Mouse (Mus musculus): Measurements from ENCODE around the gene Spg7.
"Not testable (repeated sequence)": the region's sequence is repeated elsewhere in the genome, so short reads cannot be mapped to it uniquely, and the experiment has no call there.

The Spg7 gene

DNA sequence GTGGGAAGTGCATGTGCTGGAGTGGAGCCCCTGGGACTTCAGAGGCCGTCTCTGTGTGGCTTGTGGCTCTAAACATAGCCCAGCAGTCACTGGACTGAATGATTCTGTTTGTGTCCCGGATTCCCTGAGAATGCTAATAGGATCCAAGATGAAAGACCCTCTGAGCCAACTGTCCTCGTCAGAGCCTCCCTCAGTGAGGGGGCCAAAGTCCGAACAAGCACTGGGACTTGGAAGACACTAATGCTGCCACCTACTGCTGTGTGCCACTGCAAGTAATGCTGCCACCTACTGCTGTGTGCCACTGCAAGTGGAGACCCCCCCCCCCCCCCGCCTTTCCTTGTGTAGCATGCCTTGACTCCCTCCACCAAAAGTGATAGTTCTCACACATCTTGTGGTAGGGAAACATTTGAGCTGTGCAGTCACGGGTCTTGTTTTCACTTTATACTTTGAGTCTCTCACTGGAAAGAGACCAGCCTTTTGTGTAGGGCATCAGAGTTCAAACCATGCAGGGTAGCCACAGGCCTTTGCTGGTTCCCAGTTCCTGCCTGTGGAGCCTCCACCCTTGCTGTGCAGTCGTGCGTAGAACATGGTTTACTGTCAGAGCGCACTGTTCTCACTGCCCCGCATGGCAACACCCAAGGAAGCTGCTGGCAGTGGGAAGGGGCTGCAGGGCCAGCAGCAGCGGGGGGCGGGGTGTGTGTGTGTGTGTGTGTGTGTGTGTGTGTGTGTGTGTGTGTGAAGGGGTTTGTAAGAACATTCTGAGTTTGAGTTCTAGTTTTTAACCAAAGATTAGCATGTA is 35.2 kb downstream of the Spg7 start:
- in situ Hi-C loops (cut with MboI; ENCODE audit: low sequenced_read_pairs) = no loop called here

DNA sequence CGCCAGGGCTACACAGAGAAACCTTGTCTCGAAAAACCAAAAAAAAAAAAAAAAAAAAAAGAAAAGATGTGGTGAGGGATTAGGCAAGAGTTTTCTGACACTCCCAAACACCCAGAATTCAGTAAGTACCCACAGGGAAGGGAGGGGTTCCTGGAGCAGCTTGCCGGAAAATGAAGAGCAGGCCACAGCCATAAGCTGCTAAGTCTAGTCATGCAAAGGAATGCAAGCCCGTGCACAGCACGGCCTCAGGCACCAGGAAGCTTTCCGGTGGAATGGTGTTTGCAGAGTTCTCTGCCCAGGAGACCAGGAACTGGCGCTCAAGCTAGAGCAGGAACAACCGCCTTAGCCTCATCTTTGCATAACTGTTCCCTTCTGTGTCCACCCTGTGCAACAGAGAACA is 37.5 kb downstream of the Spg7 start:
- in situ Hi-C loops (cut with MboI; ENCODE audit: low sequenced_read_pairs) = no loop called here

DNA sequence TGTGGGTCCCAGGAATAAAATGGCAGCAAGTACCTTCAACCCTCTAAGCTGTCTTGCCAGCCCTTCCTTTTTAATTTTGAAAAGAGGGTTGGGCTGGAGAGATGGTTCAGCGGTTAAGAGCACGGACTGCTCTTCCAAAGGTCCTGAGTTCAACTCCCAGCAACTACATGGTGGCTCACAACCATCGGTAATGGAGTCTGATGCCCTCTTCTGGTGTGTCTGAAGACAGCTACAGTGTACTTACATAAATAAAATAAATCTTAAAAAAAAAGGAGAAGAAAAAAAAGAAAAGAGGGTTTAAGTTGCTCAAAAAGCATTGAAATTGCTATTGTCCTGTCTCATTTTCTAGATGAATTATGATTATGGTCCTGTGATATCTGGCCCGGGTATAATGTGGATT is 38.5 kb downstream of the Spg7 start:
- in situ Hi-C loops (cut with MboI; ENCODE audit: low sequenced_read_pairs) = no loop called here

DNA sequence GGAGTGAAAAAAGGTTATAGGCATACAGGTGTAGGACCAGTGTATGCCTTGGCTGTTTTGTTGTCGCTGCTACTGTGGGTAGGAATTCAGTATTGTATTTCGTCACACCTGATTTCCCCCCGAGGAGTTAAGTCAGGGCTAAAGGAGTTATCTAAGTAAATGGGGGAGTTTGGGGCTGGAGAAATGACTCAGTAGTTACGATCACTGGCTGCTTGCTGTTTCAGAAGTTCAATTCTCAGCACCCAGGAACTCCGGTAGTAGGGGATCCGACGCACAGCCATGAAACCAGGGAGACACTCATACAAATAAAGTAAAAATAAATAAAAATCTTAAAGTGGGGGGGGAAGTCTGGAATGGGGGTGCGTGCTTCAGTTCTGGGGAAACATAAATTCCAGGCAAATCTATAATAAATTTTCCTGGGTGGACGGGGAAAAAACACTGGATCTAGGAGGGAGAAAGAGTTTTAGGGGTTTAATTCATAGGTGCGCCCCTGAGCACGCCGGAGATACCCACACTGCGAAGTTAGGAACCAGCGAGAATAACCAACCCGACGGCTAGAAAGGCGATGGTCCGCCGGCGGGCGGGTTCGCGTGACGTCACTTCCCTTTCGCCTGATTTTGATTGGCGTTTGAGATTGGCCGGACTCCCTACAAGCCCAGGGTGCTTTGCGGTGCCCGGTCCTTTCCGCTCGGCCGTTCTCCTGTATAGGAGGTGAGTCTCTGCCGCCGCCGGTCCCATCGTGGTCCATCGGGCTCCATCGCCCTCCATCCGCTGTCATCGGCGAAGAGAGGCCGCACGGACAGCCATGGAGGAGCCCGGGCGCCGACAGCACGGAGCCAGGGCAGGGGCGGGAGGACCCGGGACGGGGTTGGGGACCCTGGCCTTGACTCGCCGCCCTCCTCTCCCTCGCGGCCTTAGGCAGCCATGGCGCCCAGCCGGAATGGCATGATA is 39.3 kb downstream of the Spg7 start, which contains the start of gene Rpl13:
Rpl13 (plus strand) TSS at position 616 of the 951 bp plus-strand sequence.
- in situ Hi-C loops (cut with MboI; ENCODE audit: low sequenced_read_pairs) = no loop called here

DNA sequence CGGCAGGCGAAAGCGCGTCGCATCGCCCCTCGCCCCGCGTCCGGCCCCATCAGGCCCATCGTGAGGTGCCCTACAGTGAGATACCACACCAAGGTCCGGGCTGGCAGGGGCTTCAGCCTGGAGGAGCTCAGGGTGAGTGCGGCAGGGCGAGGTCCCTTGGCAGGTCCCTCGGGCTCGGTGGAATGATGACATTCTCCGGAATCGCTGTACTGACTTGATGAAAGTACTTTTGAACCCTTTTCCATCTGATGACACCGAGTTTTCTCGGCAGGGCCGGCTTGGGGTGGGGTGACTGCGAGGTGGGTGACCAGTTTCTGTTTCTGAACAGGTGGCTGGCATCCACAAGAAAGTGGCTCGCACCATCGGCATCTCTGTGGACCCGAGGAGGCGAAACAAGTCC is 40.1 kb downstream of the Spg7 start:
- in situ Hi-C loops (cut with MboI; ENCODE audit: low sequenced_read_pairs) = not testable (repeated sequence)

DNA sequence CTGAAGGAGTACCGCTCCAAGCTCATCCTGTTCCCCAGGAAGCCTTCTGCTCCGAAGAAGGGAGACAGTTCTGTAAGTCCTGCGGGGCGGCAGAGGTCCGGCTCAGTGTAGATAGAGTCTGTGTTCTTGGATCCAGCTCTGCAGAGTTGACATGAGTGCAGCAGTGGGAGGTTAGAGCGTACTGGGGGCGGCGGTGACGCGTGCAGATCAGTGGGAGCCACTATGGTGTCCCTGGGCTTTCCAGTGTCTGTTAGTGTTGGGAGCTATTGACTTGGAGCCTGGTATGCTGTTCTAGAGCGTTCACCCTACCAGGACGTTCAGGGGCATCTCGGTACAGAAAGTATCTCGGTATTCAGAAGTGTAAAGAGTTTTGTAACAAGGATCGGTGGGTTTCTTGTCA is 40.5 kb downstream of the Spg7 start:
- in situ Hi-C loops (cut with MboI; ENCODE audit: low sequenced_read_pairs) = no loop called here

DNA sequence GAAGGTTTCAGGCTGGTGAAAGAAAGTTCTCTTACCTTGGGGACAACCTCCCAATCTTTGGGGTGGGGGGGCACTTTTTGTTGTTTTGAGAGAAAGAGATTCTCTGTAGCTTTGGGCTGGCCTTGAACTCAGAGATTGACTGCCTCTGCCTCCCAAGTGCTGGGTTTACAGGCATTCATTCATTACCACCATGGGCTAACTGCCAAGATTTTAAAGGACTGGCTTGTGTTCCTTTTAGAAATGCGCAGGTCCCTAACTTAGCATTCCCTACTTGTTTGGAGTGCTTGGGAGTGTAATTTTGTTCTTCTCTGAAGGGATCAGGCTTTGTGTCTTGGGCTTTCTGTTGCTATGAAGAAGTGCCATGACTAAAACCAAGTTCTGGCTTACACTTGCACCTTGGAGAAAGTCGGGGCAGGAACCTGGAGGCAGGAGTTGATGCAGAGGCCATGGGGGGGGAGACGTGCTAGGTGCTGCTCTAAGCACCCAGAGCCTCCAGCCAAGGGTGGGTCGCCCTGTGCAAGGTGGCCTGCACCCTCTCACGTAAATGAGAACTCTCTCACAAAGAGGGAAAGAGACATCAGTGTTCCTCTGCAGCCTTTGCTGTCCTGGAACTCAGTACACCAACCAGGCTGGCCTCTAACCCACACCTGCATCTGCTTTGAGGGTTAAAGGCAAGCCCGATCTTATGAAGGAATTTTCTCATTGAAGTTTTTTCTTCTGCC is 41.5 kb downstream of the Spg7 start:
- in situ Hi-C loops (cut with MboI; ENCODE audit: low sequenced_read_pairs) = no loop called here

DNA sequence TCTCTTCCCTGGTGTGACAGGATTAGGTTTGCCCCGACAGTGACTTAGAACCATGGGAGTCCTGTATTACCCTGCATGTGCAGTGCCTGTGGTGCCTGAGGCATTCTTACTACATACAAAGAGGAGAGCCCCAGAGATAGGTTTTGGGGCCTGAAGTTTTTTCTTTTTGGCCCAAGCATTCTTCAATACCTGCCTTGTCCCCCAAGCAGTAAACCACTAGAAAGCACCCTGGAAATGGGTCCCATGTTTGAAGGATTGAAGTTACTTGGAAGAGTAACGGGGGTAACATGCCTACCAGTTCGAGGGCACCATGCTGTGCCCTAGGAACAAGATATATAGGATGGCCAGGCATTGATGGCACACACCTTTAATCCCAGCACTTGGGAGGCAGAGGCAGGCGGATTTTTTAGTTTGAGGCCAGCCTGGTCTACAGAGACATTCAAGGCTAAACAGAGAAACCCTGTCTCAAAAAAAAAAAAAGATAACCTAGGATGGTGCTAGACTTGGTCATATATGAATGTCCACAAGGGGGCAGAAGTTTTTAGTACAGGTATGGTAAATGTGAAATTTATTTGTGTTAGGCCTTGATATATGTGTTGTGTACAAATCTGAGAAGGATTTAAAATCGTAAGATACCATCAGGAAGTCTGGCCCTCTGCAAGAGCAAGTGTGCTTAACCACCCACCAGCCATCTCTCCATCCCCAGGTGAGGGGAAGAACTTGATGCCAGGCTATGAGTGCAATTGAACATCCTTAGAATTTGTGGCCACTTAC is 43.0 kb downstream of the Spg7 start:
- in situ Hi-C loops (cut with MboI; ENCODE audit: low sequenced_read_pairs) = loop anchor here (5.0 kb wide), 1 partner anchor 97 kb away; no protein-coding TSS in a partner anchor

DNA sequence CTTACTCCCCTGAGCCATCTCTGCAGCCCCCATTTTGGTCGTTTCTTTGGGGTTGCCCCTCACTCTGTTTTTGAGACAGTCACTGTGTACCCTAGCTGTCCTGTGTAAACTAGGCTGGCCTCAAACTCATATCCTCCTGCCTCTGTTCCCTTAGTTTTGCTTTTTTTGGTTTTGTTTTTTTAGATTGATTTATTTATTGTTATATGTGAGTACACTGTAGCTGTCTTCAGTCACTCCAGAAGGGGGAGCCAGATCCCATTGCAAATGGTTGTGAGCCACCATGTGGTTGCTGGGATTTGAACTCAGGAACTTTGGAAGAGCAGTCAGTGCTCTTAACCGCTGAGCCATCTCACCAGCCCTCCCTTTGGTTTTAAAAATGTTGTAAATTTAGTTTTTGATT is 43.8 kb downstream of the Spg7 start:
- in situ Hi-C loops (cut with MboI; ENCODE audit: low sequenced_read_pairs) = loop anchor here (5.0 kb wide), 1 partner anchor 96 kb away; no protein-coding TSS in a partner anchor

DNA sequence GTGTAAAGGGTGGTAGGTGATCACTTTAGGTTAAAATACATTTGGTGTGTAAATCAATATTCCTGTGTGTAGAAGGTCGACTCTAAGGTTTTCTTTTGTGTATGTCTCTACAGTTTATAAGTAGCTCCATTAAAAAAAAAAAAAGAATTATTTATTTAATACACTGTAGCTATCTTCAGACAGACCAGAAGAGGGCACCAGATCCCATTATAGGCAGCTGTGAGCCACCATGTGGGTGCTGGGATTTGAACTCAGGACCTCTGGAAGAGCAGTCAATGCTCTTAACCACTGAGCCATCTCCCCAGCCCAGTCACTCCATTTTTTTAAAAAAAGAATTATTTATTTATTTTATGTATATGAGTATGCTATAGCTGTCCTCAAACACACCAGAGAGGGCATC is 45.3 kb downstream of the Spg7 start:
- in situ Hi-C loops (cut with MboI; ENCODE audit: low sequenced_read_pairs) = loop anchor here (5.0 kb wide), 1 partner anchor 94 kb away; no protein-coding TSS in a partner anchor

DNA sequence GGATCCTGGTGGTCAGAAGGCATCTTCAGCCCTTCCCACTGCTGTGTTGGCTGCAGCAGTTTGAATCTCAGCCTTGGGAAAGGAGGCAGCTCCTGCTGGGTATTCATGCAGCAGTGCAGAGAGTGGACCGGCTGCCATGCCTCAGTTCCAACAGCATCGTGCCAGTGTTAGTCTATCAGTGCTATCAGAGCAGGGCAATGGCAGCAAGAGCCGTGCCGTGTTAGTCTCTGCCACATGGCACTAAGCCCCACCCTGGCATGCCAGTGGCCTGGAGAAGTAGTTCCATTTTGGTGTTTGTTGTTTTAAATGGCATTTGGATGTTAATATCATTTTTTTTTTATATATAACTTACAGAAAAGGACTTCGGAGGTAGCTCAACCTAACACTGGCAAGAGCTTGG is 46.2 kb downstream of the Spg7 start:
- in situ Hi-C loops (cut with MboI; ENCODE audit: low sequenced_read_pairs) = loop anchor here (5.0 kb wide), 1 partner anchor 93 kb away; no protein-coding TSS in a partner anchor

DNA sequence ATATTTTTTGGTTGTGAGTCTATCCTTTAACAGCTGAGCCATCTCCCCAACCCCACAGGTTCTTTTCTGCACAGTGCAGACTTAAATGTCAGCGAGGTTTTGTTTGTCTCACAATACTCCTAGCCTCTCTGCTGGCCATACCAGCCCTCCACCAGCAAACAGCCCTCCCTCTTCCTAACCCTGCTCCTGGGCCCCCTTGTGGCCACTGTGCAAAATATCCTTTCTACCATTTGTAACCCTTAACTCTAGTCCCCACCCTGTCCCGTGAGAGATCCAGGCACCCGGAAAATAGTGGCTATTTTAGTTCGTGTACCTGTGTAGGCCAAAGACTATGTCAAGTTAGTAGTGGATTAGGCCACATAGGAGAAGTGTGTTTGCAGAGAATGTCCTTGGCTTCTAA is 47.9 kb downstream of the Spg7 start:
- in situ Hi-C loops (cut with MboI; ENCODE audit: low sequenced_read_pairs) = no loop called here

DNA sequence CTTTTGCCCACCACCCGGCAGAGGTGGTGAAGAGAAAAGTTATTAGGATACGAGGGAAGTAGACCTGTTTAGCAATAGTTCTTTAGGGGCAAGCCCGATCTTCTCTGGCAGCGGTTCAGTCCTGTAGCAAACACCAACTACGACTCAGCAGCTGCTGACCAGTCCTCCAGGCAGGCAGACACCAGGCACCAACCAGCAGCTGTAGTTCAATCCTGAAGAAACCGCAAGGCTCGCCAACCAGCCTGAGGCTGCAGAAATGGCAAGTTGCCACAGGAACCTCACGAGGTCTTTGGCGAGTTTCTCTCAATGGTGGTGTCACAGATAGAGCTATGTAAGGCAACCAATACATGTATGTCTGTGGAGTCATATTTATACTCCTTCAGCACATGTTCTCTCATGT is 50.1 kb downstream of the Spg7 start:
- in situ Hi-C loops (cut with MboI; ENCODE audit: low sequenced_read_pairs) = no loop called here

DNA sequence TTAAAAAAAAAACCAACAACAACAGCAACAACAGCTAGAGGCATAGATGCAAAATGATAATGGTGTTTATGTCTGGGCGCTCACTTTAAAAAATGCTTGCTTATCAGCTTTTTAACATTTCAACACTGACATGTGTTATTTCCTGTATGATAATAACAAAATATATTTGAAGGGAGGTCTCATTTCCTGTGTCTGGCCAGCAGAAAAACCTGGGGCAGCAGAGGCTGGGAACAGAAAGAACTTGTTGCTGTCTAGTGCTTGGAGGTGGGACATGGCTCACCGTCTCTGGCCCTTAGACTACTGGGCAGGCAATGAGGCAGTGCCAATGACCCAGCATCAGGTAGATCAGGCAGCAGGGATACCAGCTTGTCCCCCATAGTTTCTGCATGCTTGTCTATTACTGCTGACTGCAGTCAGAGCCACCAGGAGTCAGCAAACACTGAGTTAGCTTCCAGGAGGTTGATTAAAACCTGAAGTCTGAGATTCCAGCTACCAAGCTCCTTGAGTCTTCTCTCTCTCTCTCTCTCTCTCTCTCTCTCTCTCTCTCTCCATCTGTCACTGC is 51.2 kb downstream of the Spg7 start:
- in situ Hi-C loops (cut with MboI; ENCODE audit: low sequenced_read_pairs) = no loop called here

DNA sequence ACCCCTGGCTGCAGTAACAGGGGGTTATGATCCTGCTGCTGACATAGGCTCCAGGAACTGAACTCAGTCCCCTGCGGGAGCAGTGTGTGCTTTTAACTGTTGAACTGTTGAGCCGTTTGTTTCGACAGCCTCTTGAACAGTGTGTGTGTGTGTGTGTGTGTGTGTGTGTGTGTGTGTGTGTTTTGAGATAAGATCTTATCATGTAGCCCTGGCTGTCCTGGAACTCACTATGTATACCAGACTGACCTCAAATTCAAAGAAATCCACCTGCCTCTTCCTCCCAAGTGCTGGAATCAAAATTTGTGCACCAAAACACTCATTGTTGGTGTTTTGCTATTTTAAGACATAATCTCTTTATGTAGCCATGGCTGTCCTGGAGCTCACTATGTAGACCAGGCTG is 51.9 kb downstream of the Spg7 start:
- in situ Hi-C loops (cut with MboI; ENCODE audit: low sequenced_read_pairs) = no loop called here

DNA sequence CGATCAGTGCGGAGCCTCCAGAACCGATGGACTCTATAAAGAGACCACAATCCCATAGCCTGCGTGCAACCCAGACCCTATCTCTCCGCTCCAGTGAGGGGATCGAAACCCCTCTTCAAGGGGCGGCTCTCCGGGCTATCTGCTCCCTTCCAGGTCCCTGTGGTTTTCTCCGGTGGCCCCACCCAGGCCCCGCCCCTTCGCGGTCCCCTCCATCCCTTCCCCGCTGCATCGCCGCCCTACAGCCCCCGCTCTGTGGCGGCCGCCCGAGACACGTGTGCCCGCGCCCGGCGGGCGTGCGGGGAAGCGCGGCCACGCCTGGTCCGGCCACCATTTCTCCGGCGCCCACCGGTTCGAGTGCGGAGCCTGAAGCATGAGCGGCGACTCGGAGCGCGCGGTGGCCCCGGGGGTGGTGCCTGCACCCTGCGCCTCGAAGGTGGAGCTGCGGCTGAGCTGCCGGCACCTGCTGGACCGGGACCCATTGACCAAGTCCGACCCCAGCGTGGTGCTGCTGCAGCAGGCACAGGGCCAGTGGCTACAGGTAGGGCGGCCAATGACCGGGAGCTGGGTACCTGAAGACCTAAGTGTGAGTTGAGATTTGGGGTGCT is 54.5 kb downstream of the Spg7 start, which contains the start of gene Cpne7:
Cpne7 (plus strand) TSS at position 248 of the 605 bp plus-strand sequence.
- in situ Hi-C loops (cut with MboI; ENCODE audit: low sequenced_read_pairs) = no loop called here

DNA sequence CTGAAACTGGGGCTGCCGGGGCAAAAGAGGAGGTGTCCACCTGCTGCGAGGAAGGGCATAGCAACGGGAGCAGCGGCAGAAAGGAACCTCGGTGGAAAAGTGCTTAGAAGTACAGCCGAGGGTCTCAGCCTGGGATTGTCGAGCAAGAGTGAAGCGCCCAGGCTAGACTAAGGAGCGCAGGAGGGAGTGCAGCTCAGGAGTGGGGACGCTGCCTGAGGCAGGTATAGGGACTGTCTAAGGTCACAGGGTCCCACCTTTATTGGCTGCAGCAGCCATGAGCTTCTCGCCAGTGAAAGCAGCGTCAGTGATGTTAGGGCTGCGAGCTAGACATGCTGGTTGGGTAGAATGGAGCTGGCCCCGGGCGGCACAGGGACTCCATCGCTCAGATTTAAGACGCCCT is 55.0 kb downstream of the Spg7 start:
- in situ Hi-C loops (cut with MboI; ENCODE audit: low sequenced_read_pairs) = no loop called here

DNA sequence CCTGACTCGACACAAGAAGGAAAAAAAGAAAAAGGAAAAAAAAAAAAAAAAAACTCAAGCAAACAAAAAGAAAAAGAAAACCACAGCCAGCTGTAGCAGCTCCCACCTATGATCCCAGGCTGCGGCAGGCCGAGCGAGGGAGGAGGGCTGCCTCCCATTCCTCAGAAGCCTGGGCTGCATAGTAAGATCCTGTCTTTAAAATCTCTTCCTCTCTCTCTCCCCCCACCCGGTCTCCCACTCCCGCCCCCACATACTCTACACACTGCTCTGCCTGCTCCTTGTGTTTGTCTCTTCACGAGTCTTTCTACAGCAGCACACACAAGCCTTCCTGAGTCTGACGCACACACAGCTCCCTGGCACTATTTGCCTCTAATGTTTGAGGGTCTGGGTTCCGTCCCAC is 59.3 kb downstream of the Spg7 start:
- in situ Hi-C loops (cut with MboI; ENCODE audit: low sequenced_read_pairs) = no loop called here

DNA sequence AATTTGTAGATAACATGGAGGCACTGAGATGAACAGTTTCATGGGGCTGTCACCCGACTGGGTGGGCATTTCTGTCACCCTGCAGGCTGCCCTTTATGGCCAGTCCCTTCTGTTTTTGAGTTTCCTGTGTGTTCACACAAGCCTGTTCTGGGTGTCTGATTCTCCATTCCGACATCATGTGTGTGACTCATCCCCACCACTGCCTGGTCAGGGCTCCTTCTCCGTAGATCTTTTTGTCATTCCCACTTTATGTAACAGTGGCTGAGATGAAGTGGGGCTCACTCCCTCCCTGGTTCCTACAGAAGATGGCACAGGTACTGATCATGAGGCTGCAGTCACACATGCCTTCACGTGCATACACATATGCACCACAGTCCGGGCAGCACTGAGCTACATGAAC is 59.9 kb downstream of the Spg7 start:
- in situ Hi-C loops (cut with MboI; ENCODE audit: low sequenced_read_pairs) = no loop called here

Data from CH12F3 (cell line).